Mouse (Mus musculus) small intestine, adult 2 months (tissue): ENCODE results near the gene Trem2. TPM values are rescaled to one million over a fixed set of nuclear protein-coding genes. Genes with fewer than 3 reads are reported as not detected.

Experiments used
- H3K27ac ChIP-seq: fragments of 200-500 bp; 2 replicates; pipeline ENCODE4 v1.5.1; 2012; ENCODE audit warnings: low read depth, low read length, control low read depth, inconsistent platforms; ENCODE audit not compliant: insufficient read depth
- H3K27me3 ChIP-seq: fragments of 200-500 bp; 2 replicates; pipeline ENCODE4 v1.6.1; 2012; ENCODE audit warnings: mild to moderate bottlenecking, moderate library complexity, low read length, inconsistent platforms; ENCODE audit not compliant: control insufficient read depth, insufficient read depth
- H3K36me3 ChIP-seq: fragments of 200-500 bp; 2 replicates; pipeline ENCODE4 v1.6.1; 2012; ENCODE audit warnings: mild to moderate bottlenecking, low read length, control low read depth, inconsistent platforms; ENCODE audit not compliant: control insufficient read depth, insufficient read depth
- H3K4me1 ChIP-seq: fragments of 200-500 bp; 2 replicates; pipeline ENCODE4 v1.6.1; 2012; ENCODE audit warnings: low read length, inconsistent platforms, mixed read lengths; ENCODE audit not compliant: control insufficient read depth, insufficient read depth, insufficient read length
- H3K4me3 ChIP-seq: fragments of 200-500 bp; 2 replicates; pipeline ENCODE4 v1.5.1; 2012; ENCODE audit warnings: low read depth, mild to moderate bottlenecking, control low read depth, inconsistent platforms, low read length, moderate library complexity
- CTCF ChIP-seq: fragments of 200-500 bp; IDR thresholded peaks from 2 replicates; pipeline ENCODE4 v1.5.1; 2012; ENCODE audit warnings: low read depth, mild to moderate bottlenecking, control low read depth, inconsistent platforms, low read length, moderate library complexity, mixed read lengths; ENCODE audit not compliant: insufficient replicate concordance, insufficient read length; ENCODE audit errors: extremely low read depth
- POLR2A ChIP-seq: fragments of 200-500 bp; IDR thresholded peaks from 2 replicates; pipeline ENCODE4 v1.6.1; 2012; ENCODE audit warnings: low read depth, mild to moderate bottlenecking, control low read depth, inconsistent platforms, low read length, moderate library complexity
- WGBS: fragments of 180-500 bp; shearing (Covaris S2); methylation state at CpG from one replicate; pipeline ENCODE4 v1.1.7; 2018; 5-methylcytosine and 5-hydroxymethylcytosine counted together
- polyA plus RNA-seq: library from polyadenylated mRNA; depleted of rRNA; stranded (reverse); fragments of >200 nt; gene quantifications from 2 replicates; pipeline ENCODE4 v1.2.3, GENCODE M21; 2012; rRNA removed

Trem2 gene
- polyA plus RNA-seq, 1 experiment, result not detected

GRCm38 (mm10) chr17:48402751-48403150 is 56.5 kb downstream of the Trem2 start:
- peaks cover 9% of the 10 kb centered on the region; the same call in 1 of the 2 replicates for H3K4me1 ChIP-seq
- no peak for TF ChIP-seq CTCF
- TF ChIP-seq POLR2A, result no peak
- WGBS, result 81% methylated on average over 3 of the region's 3 CpGs

More at GRCm38 (mm10) chr17:48402751-48403150, 56.5 kb downstream of the Trem2 start:
- Histone ChIP-seq H3K27me3 (no peaks in the 10 kb centered on the region), H3K36me3 (peaks cover 21% of the 10 kb centered on the region), H3K4me3 (no peak overlapping the region), H3K27ac (no peak overlapping the region)

Other genes starting within 250 kb of the Trem2 start
- gene 9830107B12Rik, start 200.1 kb upstream of the Trem2 start, polyA plus RNA-seq, result 0.24 and 0.38 TPM in 2 replicates
- 0.39 and 1.2 TPM in 2 replicates for gene A530064D06Rik, start 179.1 kb upstream of the Trem2 start, polyA plus RNA-seq
- 0.11 and 0.19 TPM in 2 replicates for gene Trem1, start 113.6 kb upstream of the Trem2 start, polyA plus RNA-seq
- 0.16 and 0.17 TPM in 2 replicates for gene Trem3, start 98.6 kb upstream of the Trem2 start, polyA plus RNA-seq
- gene Treml4, start 82.1 kb upstream of the Trem2 start, polyA plus RNA-seq, result 1.6 and 1.7 TPM in 2 replicates
- 1.2 and 2.4 TPM in 2 replicates for gene Treml2, start 46.9 kb upstream of the Trem2 start, polyA plus RNA-seq
- 0.52 and 0.84 TPM in 2 replicates for gene B430306N03Rik, start 30.3 kb upstream of the Trem2 start, polyA plus RNA-seq
- not detected in 2 replicates for gene Treml1, start 13.5 kb downstream of the Trem2 start, polyA plus RNA-seq
- gene Nfya, start 63.5 kb downstream of the Trem2 start, polyA plus RNA-seq, result 36.2 and 36.4 TPM in 2 replicates
- 3.5 and 4.1 TPM in 2 replicates for gene Oard1, start 63.6 kb downstream of the Trem2 start, polyA plus RNA-seq
- 0.25 and 1.2 TPM in 2 replicates for gene Apobec2, start 86.5 kb downstream of the Trem2 start, polyA plus RNA-seq
- gene Tspo2, start 105.1 kb downstream of the Trem2 start, polyA plus RNA-seq, result 2.6 and 9.6 TPM in 2 replicates
- gene Unc5cl, start 108.5 kb downstream of the Trem2 start, polyA plus RNA-seq, result 52.1 and 88.3 TPM in 2 replicates